Mouse (Mus musculus) retina, postnatal 1 day (tissue): Measurements from ENCODE around the gene Ak8.

Experiments
- DNase-seq: peaks from one replicate; pipeline ENCODE4 v3.0.0-alpha.2; 2012

Gene Ak8

GRCm38 (mm10) chr2:28798390-28798789 is 98.4 kb downstream of the Ak8 start:
- DNase-seq: no peak

DNA sequence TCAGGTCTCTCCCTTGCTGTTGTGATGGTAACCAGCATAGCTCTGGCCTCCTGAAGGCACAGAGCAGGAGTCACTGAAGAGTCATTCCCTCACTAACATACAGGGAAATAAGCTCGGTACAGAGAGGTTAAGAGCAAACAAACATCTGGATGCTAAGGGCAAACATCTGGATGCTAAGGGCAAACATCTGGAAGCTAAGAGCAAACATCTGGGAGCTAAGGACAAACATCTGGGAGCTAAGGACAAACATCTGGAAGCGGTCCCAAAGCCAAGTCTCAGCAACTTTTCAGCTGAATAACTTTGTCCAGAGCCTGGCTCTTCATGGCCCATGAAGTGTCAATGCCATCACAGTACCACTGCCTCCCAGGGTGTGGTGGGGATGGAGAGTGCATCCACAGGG is 99.6 kb downstream of the Ak8 start:
- DNase-seq: no peak

DNA sequence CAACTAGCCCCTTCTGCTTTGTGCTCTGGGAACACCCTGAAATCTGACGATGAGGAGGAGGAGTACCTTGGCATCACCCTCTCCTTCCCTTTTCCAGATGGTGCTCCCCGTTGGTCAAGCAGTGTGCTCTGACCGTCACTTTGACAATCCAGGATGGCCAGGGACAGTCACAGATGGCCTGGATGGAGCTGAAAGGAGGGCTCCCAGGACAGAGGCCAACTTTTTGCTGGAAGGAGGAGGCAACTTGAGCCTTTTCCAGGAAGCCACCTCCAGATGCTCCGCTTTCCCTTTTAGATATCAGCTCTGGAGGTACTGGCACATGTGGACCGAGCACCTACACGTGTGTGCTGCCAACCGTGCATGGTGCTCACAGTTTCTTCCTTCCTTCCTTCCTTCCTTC is 103.4 kb downstream of the Ak8 start:
- DNase-seq: no peak

GRCm38 (mm10) chr2:28808841-28809240 is 108.9 kb downstream of the Ak8 start:
- DNase-seq: no peak

DNA sequence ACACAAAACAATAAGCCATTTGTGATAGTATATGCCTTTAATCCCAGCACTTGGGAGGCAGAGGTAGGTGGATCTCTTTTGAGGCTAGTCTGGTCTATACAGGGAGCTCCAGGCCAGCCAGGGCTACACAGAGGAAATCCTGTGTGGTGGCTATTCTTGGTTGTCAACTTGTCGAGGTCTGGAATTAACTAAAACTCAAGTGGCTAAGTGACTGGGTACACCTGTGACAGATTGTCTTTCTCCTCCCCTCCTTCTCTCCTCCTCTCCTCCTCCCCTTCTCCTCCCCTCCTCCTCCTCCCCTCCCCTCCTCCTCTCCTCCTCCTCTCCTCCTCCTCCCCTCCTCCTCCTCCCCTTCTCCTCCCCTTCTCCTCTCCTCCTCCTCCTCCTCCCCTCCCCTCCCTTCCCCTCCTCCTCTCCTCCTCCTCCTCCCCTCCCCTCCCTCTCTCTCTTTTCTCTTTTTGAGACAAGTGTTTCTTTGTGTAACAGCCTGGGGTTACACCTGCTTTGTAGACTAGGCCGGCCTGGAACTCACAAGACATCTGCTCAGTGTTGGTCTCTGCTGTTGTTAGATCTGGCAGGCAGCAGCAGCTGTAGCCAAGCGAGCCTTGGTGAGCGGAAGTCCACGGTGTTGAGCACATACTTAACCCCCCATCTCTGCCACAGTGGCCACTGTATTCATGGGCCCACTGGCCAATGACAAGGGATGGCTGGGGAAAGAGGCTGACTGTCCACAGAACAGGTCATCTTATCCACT is 110.5 kb downstream of the Ak8 start:
- DNase-seq: peak; percentile 49

DNA sequence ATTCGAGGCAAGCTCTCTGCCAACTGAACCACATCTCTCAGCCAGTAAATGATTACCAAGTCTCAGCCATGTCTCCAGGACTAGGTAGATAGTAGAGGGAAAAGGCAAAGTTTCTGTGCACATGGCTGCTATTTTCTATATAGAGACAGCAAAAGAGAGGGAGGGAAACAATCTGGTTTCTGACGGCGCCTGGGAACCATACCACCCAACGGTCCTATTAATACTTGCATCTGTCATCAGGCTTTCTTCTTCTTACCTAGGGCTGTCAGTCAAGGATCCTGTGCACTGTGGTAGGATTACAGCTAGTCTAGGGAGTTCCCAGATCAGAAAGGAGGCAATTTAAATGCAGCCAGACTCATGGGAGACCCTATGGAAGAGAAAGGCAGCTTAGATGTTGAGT is 118.9 kb downstream of the Ak8 start:
- no peak for DNase-seq

DNA sequence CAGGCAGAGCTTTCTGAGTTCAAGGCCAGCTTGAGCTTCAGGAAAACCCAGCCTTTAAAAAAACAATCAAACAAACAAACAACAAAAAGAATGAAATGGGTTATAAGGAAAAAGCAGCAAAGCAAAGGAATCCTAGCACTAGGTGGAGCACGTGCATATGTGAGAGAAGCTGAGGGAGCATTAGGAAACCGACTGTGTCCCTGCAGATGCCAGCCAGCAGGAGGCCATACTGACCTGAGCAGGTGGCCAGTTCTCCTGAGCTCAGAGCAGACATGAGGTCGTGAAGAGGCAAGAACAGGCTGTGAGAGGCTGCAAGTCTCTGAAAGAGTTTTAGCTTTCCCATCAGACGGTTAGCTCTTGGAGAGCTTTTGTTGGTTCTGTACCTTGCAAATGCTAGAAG is 129.3 kb downstream of the Ak8 start:
- peak; percentile 14 for DNase-seq

DNA sequence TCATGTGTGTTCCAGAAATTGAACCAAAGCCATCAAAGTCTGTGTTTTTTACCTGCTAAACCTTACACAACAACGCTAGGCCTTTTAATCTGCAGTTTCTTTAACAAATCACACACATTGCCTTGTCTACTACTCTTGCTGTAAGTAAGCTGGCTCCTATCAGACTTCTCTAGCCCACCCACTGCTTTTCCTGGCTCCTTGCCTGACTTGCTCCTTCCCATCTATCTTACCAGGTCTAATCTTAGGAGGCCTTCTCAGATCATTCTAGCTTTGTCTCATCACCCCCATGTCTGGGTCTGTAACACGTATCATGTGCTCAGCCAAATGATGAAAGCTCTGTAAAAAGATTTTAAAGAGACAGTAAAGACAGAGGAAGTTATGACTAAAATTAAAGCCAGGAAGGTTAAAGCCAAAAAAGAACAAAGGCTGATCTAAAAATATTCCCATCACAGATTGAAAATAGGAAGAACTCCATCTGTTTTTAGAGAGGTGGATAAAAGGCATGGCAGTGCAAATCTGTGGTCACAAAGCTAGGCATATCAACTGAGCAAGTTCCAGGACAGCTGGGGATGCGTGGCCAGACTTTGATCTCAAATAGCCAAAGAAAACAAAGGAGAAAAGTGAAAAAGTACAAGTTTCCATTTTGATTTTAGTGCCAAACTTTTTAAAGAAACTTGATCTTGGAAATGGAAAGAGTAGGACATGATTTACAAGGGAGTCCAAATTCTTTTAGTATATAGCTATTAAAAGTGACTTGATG is 136.4 kb downstream of the Ak8 start:
- no peak for DNase-seq

GRCm38 (mm10) chr2:28839501-28840221 is 139.7 kb downstream of the Ak8 start:
- DNase-seq: no peak

DNA sequence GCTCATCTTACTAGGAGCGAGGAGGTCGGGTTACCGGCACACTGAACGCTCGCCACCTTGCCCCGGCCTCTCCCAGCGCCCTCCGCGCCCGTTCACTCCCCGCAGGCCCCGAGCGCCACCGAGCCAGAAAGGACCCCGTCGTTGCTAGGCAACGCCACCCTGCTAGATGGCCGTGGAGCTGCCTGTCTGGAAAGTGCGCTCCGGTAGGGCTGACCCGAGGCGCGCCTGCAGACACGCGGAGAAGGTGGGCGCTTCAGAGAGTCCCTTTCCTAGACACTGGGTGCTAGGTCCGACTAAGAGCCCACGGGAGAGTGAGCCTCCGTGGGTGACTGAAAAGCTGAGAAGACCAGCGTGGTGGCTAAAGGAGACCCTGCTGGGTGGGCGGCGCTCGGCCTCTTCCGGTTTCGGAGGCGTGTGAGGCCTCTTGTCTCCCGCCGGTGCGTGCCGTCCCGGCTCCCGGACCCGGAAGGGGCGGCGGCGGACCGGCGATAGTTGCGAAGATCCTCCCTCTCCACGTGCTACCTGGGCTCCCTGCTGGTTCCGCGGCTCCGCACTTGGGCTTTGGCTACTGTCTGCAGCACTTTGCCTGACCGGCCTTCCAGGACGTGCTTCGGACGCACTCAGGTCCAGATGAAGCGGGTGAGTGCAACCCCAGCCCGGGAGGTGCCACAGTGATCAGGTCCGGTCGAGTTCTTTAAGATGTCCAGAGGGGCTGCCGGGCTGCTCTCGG is 140.4 kb downstream of the Ak8 start, which contains the start of the genes Gtf3c4 and Ddx31:
TSS of gene Gtf3c4 (minus strand) at position 139 of the 730 bp plus-strand sequence.
TSS of gene Ddx31 (plus strand) at position 185 of the 730 bp plus-strand sequence.
- peak; percentile 97 for DNase-seq

- no peak for DNase-seq
These were observed 142.1 kb downstream of the Ak8 start for GRCm38 (mm10) chr2:28842042-28842441.

DNA sequence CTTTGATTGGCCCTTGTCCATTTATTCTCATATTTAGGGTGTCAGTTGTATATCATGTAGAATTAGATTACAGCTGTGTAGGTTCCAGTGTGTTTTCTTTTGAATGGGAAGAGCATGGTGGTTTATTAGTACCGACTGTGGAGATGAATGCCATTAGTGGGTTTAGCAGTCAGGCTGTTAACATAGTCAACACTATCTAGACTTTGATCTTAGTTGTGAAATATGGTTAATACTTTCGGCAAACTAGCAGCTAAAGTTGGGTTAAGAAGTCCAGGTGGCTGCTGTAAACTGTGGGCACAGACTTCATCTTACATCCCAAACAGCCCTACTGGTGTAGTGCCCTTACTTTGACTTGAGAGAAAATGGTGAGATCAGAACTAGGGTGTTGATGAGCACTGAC is 148.9 kb downstream of the Ak8 start:
- no peak for DNase-seq

DNA sequence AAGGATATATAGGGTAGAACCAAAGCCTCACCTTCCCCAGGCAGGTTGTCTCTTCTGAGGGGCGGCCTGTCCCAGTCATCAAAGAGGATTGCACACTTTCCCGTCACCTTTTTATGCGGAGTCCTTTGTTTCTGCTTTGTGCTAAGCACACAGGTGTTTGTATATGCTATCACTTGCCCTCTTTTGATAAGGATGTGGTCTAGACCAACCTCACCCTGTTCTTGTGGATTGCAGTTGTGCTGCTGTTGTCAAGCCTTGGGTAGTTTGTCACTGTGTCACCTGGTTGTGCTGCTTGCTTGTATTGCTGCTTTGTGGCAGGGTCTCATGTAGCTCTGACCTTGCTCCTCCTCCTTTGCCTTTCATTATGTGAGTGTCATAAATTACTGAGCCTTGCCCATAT is 152.6 kb downstream of the Ak8 start:
- no peak for DNase-seq

DNA sequence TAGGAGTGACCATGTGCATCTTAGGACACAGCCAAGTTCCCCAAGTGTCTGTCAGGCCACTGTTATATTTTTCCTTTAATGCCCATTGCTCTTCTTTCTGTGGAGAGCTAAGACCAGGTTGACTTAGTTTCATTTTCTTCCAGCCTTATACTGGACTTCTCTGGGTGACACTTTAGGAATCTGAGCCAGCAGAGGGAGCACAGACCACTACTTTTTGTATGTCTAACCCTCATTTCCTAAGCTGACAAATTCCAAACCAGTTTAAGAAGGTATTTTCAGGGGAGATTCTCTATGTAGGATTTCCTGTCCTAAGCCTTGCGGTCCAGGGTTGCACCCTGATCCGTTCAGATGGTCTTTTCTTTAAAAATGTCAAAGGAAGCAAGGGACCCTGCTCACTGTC is 155.8 kb downstream of the Ak8 start:
- no peak for DNase-seq

DNA sequence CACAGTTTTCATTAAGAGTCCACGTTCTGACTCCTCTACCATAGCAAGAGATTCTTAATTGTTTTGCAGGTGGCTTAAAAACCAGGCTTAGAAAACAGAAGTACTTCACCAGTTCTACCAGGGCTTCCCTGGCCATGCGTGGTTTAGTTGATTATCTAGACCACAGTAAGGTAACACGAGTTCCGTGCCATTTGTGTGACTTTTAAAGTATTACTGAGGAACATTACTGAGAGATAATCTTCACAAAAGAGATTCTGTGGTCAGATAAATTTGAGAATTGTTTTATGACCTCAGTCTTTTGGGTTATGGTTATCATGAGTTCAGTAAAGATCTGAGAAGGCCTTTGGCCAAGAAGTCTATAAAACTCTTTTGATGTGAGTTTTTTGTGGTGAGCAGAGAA is 159.3 kb downstream of the Ak8 start:
- no peak for DNase-seq

GRCm38 (mm10) chr2:28860678-28861423 is 160.9 kb downstream of the Ak8 start:
- peak; percentile 60 for DNase-seq
